In the genomic region with DNA sequence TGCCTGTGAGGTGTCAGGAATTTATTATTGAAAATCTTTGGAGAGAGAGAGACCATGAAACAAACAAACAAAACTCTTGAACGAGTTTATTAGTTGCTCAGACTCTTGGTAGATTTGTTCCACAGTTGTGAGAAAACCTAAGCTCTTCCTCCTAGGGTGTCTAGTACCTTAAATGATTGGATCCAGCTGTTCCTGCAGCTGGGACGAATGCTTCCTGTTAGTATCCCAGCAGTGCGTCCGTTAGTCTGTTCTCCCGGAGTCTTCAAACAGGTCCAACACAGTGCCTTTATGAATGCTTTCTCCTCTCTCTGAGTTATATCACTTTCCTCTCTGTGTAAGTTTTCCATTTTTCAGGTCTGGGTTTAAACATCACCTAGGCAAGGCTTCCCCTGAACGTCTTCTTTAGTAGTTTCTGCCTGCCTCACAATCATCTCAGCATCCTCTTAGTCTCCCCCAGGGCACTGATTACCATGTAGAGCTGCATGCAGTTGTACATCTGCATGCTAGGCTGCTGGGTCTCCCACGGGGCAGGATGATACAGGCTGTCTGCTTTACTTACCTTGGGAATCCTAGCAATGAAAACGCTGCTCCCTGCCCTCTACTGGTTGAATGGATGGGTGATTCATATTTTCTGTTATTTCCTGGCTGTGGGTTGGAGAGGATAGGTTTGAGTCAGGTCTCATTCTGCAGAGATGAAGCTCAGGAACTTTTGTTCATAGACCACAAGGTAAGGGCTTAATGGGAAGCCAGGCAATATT, we compare ENCODE assay signal across 11 mouse cellular contexts.
DNase-seq lines count a peak whose midpoint lies in the region; ATAC-seq and TF ChIP-seq lines count a peak whose summit lies in the region.
"Had no signal": no experiment of that assay in that cellular context is flagged by ENCODE, and none has a peak within 500 bp of the region (broad histone marks: within the 10 kb centered on the region; RNA-seq: fewer than 3 reads in every experiment).

No protein-coding gene starts in this region.

- 43% methylated on average over 8 of the region's 8 CpGs for WGBS in heart, embryonic 10.5 days
- 50% methylated on average over 8 of the region's 8 CpGs for WGBS in liver, postnatal 0 days (ENCODE audit: insufficient replicate concordance)
- 45% methylated on average over 8 of the region's 8 CpGs for WGBS in liver, embryonic 11.5 days
- WGBS in embryonic facial prominence, embryonic 11.5 days = 23% methylated on average over 8 of the region's 8 CpGs

- DNase-seq in heart, adult 18-20 months = peak; percentile 4 to 7
- DNase-seq in heart, embryonic 10.5 days (ENCODE audit: low spot score) = no peak
- no peak for DNase-seq in liver, postnatal 0 days
- DNase-seq in liver, embryonic 11.5 days (ENCODE audit: low spot score) = no peak
- peak; percentile 69 for DNase-seq in embryonic facial prominence, embryonic 11.5 days (ENCODE audit: low spot score)
- peak; percentile 28 for DNase-seq in retina, embryonic 14.5 days (ENCODE audit: low spot score)
- no peak for DNase-seq in adrenal gland, adult 2 months
- no peak for DNase-seq in cerebellum, adult 18-20 months
- DNase-seq: layer of hippocampus, adult 9-11 months; right cerebral cortex, postnatal 25 days; thymus, adult 2 months had no signal

- no peak for TF ChIP-seq EP300 in liver, postnatal 0 days (IDR thresholded peaks at IDR 0.05; ENCODE audit: low read depth)

- no peak overlapping the region for H3K27ac ChIP-seq in heart, embryonic 10.5 days
- no peak overlapping the region for H3K27ac ChIP-seq in liver, postnatal 0 days (ENCODE audit: low read depth)
- no peak overlapping the region for H3K27ac ChIP-seq in liver, embryonic 11.5 days (ENCODE audit: low read depth, low read length)
- no peak overlapping the region for H3K27ac ChIP-seq in embryonic facial prominence, embryonic 11.5 days (replicated peaks; ENCODE audit: low read depth, low read length)

- H3K4me3 ChIP-seq in heart, embryonic 10.5 days = no peak overlapping the region
- H3K4me3 ChIP-seq in liver, postnatal 0 days (ENCODE audit: low read depth, low read length) = no peak overlapping the region
- H3K4me3 ChIP-seq in liver, embryonic 11.5 days (ENCODE audit: low read depth, low read length) = no peak overlapping the region
- H3K4me3 ChIP-seq in embryonic facial prominence, embryonic 11.5 days (ENCODE audit: low read depth, low read length) = no peak overlapping the region

- no peak overlapping the region for H3K9ac ChIP-seq in liver, postnatal 0 days (replicated peaks)
- H3K9ac ChIP-seq in liver, embryonic 11.5 days (ENCODE audit: low read depth, low read length) = no peak overlapping the region
- no peak overlapping the region for H3K9ac ChIP-seq in embryonic facial prominence, embryonic 11.5 days (replicated peaks; ENCODE audit: low read length)

- ATAC-seq in liver, postnatal 0 days = no peak
- no peak for ATAC-seq in liver, embryonic 11.5 days (replicated peaks; ENCODE audit: low FRiP score)
- ATAC-seq in embryonic facial prominence, embryonic 11.5 days (replicated peaks; ENCODE audit: insufficient number of reproducible peaks, low FRiP score, low TSS enrichment, low read depth) = no peak

- no peaks in the 10 kb centered on the region for H3K9me3 ChIP-seq in heart, embryonic 10.5 days
- H3K9me3 ChIP-seq in liver, postnatal 0 days (ENCODE audit: low read length) = no peaks in the 10 kb centered on the region
- no peaks in the 10 kb centered on the region for H3K9me3 ChIP-seq in liver, embryonic 11.5 days (ENCODE audit: control insufficient read depth, low read length)
- H3K9me3 ChIP-seq in embryonic facial prominence, embryonic 11.5 days (replicated peaks; ENCODE audit: control insufficient read depth, low read length) = no peaks in the 10 kb centered on the region

- peak; percentile 15; the same call in 1 of the 2 replicates for TF ChIP-seq CTCF in liver, postnatal 0 days (IDR thresholded peaks at IDR 0.05; ENCODE audit: low read depth)

- no peaks in the 10 kb centered on the region for H3K36me3 ChIP-seq in heart, embryonic 10.5 days
- no peaks in the 10 kb centered on the region for H3K36me3 ChIP-seq in liver, postnatal 0 days (replicated peaks; ENCODE audit: insufficient read depth, low read length)
- H3K36me3 ChIP-seq in liver, embryonic 11.5 days (ENCODE audit: control insufficient read depth, insufficient read depth, low read length) = no peaks in the 10 kb centered on the region
- no peaks in the 10 kb centered on the region for H3K36me3 ChIP-seq in embryonic facial prominence, embryonic 11.5 days (replicated peaks; ENCODE audit: control insufficient read depth, insufficient read depth, low read depth, low read length)

- H3K27me3 ChIP-seq in heart, embryonic 10.5 days (ENCODE audit: insufficient read depth, poor library complexity, severe bottlenecking) = no peaks in the 10 kb centered on the region
- no peaks in the 10 kb centered on the region for H3K27me3 ChIP-seq in liver, postnatal 0 days (ENCODE audit: insufficient read depth, low read length)
- H3K27me3 ChIP-seq in liver, embryonic 11.5 days (replicated peaks; ENCODE audit: control insufficient read depth, insufficient read depth, low read length) = no peaks in the 10 kb centered on the region
- H3K27me3 ChIP-seq in embryonic facial prominence, embryonic 11.5 days (ENCODE audit: control insufficient read depth, insufficient read depth, low read length) = no peaks in the 10 kb centered on the region

- H3K4me2 ChIP-seq in liver, postnatal 0 days (ENCODE audit: low read depth, low read length) = no peak overlapping the region
- no peak overlapping the region for H3K4me2 ChIP-seq in liver, embryonic 11.5 days
- no peak overlapping the region for H3K4me2 ChIP-seq in embryonic facial prominence, embryonic 11.5 days (ENCODE audit: low read depth, low read length)

- no peaks in the 10 kb centered on the region; the same call in 1 of the 2 replicates for H3K4me1 ChIP-seq in heart, embryonic 10.5 days
- H3K4me1 ChIP-seq in liver, postnatal 0 days (ENCODE audit: insufficient read depth) = no peaks in the 10 kb centered on the region
- H3K4me1 ChIP-seq in liver, embryonic 11.5 days (replicated peaks; ENCODE audit: control insufficient read depth, insufficient read depth, low read length) = no peaks in the 10 kb centered on the region; the same call in 1 of the 2 replicates
- no peaks in the 10 kb centered on the region for H3K4me1 ChIP-seq in embryonic facial prominence, embryonic 11.5 days (ENCODE audit: control insufficient read depth, insufficient read depth, low read length)

Comparison
In these comparisons a context has a peak if more than half of its experiments do, and no peak if none do; other contexts are left out.
1. DNase-seq: peak in heart, adult 18-20 months (2 of 2), embryonic facial prominence, embryonic 11.5 days (single experiment) and retina, embryonic 14.5 days (single experiment); none in heart, embryonic 10.5 days (single experiment), liver, postnatal 0 days (single experiment), liver, embryonic 11.5 days (single experiment), adrenal gland, adult 2 months (single experiment) and cerebellum, adult 18-20 months (0 of 2).